Mouse (Mus musculus) myocyte (in vitro differentiated cells): ENCODE measurements around the gene Spata32. TPM values are rescaled to one million over a fixed set of nuclear protein-coding genes. Genes with fewer than 3 reads are reported as not detected.

Experiments used
- H3K27me3 ChIP-seq: one replicate; pipeline ENCODE4 v1.6.1; 2011; ENCODE audit not compliant: control insufficient read depth, insufficient read depth, insufficient read length
- H3K36me3 ChIP-seq: one replicate; pipeline ENCODE4 v1.6.1; 2011; ENCODE audit not compliant: control insufficient read depth, insufficient read depth
- H3K4me2 ChIP-seq: one replicate; pipeline ENCODE4 v1.6.1; 2011; ENCODE audit warnings: low read depth, control low read depth
- H3K4me3 ChIP-seq: one replicate; pipeline ENCODE4 v1.5.1; 2011; ENCODE audit warnings: mild to moderate bottlenecking, control low read depth, moderate library complexity
- H3K79me2 ChIP-seq: one replicate; pipeline ENCODE4 v1.6.1; 2011; ENCODE audit not compliant: control insufficient read depth, insufficient read depth
- H3ac ChIP-seq: one replicate; pipeline ENCODE4 v1.6.1; 2011; ENCODE audit not compliant: control insufficient read depth, insufficient read length
- CEBPB ChIP-seq: IDR thresholded peaks from 2 replicates; pipeline ENCODE4 v1.6.1; 2011; ENCODE audit warnings: mild to moderate bottlenecking, moderate library complexity; ENCODE audit not compliant: poor library complexity, insufficient read depth, severe bottlenecking
- E2F4 ChIP-seq: IDR thresholded peaks from one replicate; pipeline ENCODE4 v1.6.1; 2011; ENCODE audit warnings: mild to moderate bottlenecking, control low read depth, moderate library complexity; ENCODE audit not compliant: insufficient read depth
- MAX ChIP-seq: IDR thresholded peaks from one replicate; pipeline ENCODE4 v1.6.1; 2011; ENCODE audit warnings: low read depth, mild to moderate bottlenecking, control low read depth
- MYOD1 ChIP-seq, 3 experiments: IDR thresholded peaks; one replicate each; pipeline ENCODE4 v1.6.1; 2011; ENCODE audit warnings: control low read depth in 2 of 3, low read depth in 2 of 3, mild to moderate bottlenecking in 2 of 3, moderate library complexity in 1 of 3; ENCODE audit not compliant: insufficient read length in 2 of 3, control insufficient read depth in 1 of 3
- MYOG ChIP-seq, 3 experiments: IDR thresholded peaks; one replicate each; pipeline ENCODE4 v1.6.1; 2011; ENCODE audit warnings: control low read depth in 2 of 3, low read depth in 2 of 3, mild to moderate bottlenecking in 2 of 3; ENCODE audit not compliant: insufficient read length in 2 of 3, control insufficient read depth in 1 of 3, insufficient read depth in 1 of 3
- POLR2A ChIP-seq: IDR thresholded peaks from one replicate; pipeline ENCODE4 v1.6.1; 2011; ENCODE audit warnings: low read depth, mild to moderate bottlenecking, control low read depth, moderate library complexity; ENCODE audit not compliant: insufficient read length
- POLR2AphosphoS2 ChIP-seq: IDR thresholded peaks from one replicate; pipeline ENCODE4 v1.6.1; 2011; ENCODE audit warnings: low read depth, control low read depth; ENCODE audit not compliant: insufficient read length
- REST ChIP-seq: IDR thresholded peaks from one replicate; pipeline ENCODE4 v1.6.1; 2011; ENCODE audit warnings: mild to moderate bottlenecking, control low read depth, moderate library complexity; ENCODE audit not compliant: insufficient read depth, insufficient read length
- SRF ChIP-seq: IDR thresholded peaks from one replicate; pipeline ENCODE4 v1.6.1; 2011; ENCODE audit warnings: low read depth; ENCODE audit not compliant: control insufficient read depth, insufficient read length
- TCF12 ChIP-seq: IDR thresholded peaks from one replicate; pipeline ENCODE4 v1.6.1; 2011; ENCODE audit warnings: mild to moderate bottlenecking, control low read depth; ENCODE audit not compliant: poor library complexity, insufficient read depth, severe bottlenecking
- TCF3 ChIP-seq: IDR thresholded peaks from one replicate; pipeline ENCODE4 v1.6.1; 2011; ENCODE audit warnings: low read depth, control low read depth; ENCODE audit not compliant: insufficient read length
- USF1 ChIP-seq: IDR thresholded peaks from one replicate; pipeline ENCODE4 v1.6.1; 2011; ENCODE audit warnings: low read depth, mild to moderate bottlenecking, control low read depth, moderate library complexity
- polyA plus RNA-seq: library from polyadenylated mRNA; unstranded; fragments of >200 nt; fragmentation: generic; extraction: Trizol; gene quantifications from one replicate; pipeline ENCODE4 v1.2.1, GENCODE M21; 2012; ENCODE audit warnings: missing spikeins

Gene Spata32
- polyA plus RNA-seq, 1 experiment, result 0.04 TPM

DNA sequence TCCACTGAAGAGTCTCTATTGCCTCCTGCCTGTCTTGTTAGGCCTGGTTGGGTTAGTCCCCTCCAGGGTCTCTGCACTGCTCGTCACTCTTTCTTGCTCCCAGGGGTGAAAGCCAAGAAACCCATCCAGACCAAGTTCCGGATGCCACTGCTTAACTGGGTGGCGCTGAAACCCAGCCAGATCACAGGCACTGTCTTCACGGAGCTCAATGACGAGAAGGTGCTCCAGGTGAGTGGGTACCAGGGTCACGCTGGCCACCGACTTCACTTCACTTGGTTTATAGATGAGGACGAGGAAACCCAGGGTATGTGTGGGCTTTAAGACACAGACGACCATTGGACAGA lies 24.4 kb downstream of the Spata32 start:
- no peaks in the 10 kb centered on the region for H3K36me3 ChIP-seq
- H3K79me2 ChIP-seq, result no peaks in the 10 kb centered on the region
- no peak overlapping the region for H3K4me3 ChIP-seq
- no peak for TF ChIP-seq POLR2AphosphoS2
- TF ChIP-seq E2F4, result no peak
- no peak for TF ChIP-seq MYOG (IDR thresholded peaks at IDR 0.05; ENCODE audit: control insufficient read depth in 1 of 3, insufficient read depth in 1 of 3, insufficient read length in 2 of 3, low read depth in 2 of 3)
- TF ChIP-seq POLR2A, result no peak
- TF ChIP-seq REST, result no peak
- no peak for TF ChIP-seq MYOD1 (IDR thresholded peaks at IDR 0.05; ENCODE audit: control insufficient read depth in 1 of 3, insufficient read length in 2 of 3, low read depth in 2 of 3)
- TF ChIP-seq CEBPB, result no peak
- TF ChIP-seq USF1, result no peak
- H3ac ChIP-seq, result no peak overlapping the region
- no peak overlapping the region for H3K4me2 ChIP-seq
- peaks cover 10% of the 10 kb centered on the region for H3K27me3 ChIP-seq

DNA sequence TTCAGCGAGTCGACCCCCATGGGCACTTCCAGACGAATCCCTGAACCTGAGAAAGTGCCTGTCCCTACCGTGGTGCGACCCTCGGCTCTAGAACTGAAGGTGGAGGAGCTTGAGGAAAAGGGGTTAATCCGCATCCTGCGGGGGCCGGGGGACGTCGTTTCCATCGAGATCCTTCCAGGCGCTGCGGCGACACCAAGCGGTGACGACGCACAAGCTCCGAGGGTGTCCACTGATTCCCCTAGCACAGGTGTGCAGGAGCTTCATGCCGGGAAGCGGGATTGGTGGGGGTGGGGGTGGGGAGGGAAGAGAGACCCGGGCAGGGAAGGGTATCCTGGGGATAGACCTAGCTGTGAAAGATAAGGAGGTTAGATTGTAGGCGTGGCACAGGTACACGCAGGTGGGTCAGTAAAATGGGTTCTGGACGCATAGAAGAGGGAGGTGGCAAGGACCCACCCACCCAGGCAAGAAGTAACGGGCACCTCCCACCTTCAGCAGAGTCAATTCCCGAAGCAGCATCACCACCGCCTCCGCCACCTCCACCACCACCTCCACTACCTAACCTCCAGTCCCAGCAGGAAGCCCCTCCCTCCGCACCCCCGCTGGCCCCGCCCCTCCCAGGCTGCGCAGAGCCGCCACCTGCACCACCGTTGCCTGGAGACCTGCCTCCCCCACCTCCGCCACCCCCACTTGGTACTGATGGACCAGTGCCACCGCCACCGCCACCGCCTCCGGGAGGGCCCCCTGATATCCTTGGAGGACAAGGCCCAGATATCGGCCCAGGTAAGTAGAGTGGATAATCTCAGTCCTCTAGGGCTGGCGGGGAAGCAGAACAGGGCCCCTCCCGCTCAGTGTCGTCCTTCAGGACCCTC lies 25.0 kb downstream of the Spata32 start:
- no peak overlapping the region for H3K4me3 ChIP-seq
- H3K4me2 ChIP-seq, result no peak overlapping the region
- H3K27me3 ChIP-seq, result peaks cover 10% of the 10 kb centered on the region
- H3ac ChIP-seq, result no peak overlapping the region
- no peaks in the 10 kb centered on the region for H3K36me3 ChIP-seq
- TF ChIP-seq REST, result no peak
- H3K79me2 ChIP-seq, result no peaks in the 10 kb centered on the region

DNA sequence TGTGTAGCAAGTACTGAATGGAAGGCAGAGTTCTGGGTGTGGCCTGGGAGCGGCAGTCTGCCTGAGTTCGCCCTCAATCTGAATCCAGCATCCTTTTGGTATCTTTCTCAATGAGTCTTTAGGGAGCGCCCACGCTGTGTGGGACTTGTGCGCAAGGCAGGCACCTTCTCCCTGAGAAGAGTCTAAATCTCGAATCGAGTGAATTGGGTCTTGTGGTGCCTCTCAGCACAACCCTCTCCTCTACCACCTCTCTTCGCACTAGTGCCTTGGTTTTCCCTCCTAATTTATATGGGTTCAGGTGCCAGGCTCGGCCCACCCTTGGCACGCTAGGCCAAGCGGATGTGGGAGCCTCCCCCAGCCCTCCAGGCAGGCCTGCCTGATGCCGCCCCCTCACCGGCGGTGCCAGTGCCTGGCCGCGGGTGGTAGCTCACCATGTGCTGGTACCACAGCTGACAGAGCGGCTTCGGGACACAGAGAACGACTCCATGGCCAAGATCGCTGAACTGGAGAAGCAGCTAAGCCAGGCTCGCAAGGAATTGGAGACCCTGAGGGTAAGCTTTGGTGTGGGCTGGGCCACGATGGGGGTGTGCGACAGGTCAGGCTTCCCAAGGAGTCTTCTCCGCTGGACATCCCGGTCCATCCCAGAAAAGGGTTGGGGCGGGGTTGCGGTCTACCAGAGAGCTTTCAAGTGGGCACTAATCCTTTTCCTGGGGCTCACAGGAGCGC lies 25.8 kb downstream of the Spata32 start:
- Histone ChIP-seq H3ac (no peak overlapping the region), H3K27me3 (peaks cover 10% of the 10 kb centered on the region), H3K4me2 (no peak overlapping the region), H3K36me3 (no peaks in the 10 kb centered on the region), H3K79me2 (no peaks in the 10 kb centered on the region), H3K4me3 (no peak overlapping the region)
- no peak for TF ChIP-seq POLR2A
- TF ChIP-seq REST, result no peak
- TF ChIP-seq USF1, result no peak
- TF ChIP-seq MYOD1 (IDR thresholded peaks at IDR 0.05; ENCODE audit: control insufficient read depth in 1 of 3, insufficient read length in 2 of 3, low read depth in 2 of 3), result no peak
- no peak for TF ChIP-seq POLR2AphosphoS2
- TF ChIP-seq E2F4, result no peak
- TF ChIP-seq MAX, result no peak
- TF ChIP-seq CEBPB, result no peak
- TF ChIP-seq TCF12, result no peak
- no peak for TF ChIP-seq SRF
- TF ChIP-seq MYOG (IDR thresholded peaks at IDR 0.05; ENCODE audit: control insufficient read depth in 1 of 3, insufficient read depth in 1 of 3, insufficient read length in 2 of 3, low read depth in 2 of 3), result no peak
- no peak for TF ChIP-seq TCF3

DNA sequence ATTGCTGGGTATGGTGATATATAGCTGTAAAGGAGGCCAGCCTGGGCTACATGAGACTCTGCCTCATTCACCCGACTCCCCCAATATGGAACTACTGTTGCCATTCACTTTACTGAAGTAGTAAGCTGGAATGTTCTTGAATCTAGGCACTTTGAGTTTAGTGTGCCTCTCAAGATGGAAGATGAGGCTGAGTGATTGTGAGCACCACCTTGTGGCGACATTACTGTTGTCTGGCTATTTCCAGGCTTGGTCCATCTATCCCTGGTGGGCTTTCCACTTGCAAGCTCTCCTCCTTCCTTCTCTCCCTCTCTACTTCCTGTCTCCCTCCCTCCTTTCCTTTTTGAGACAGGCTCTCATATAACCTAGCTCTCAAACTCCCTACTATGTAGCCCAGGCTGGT lies 33.3 kb downstream of the Spata32 start:
- Histone ChIP-seq H3K79me2 (no peaks in the 10 kb centered on the region), H3K4me3 (no peak overlapping the region), H3K4me2 (no peak overlapping the region), H3ac (no peak overlapping the region), H3K36me3 (no peaks in the 10 kb centered on the region), H3K27me3 (no peaks in the 10 kb centered on the region)
- TF ChIP-seq MYOD1 (IDR thresholded peaks at IDR 0.05; ENCODE audit: control insufficient read depth in 1 of 3, insufficient read length in 2 of 3, low read depth in 2 of 3) (no peak), MYOG (IDR thresholded peaks at IDR 0.05; ENCODE audit: control insufficient read depth in 1 of 3, insufficient read depth in 1 of 3, insufficient read length in 2 of 3, low read depth in 2 of 3) (no peak), REST (no peak), POLR2A (no peak), SRF (no peak), POLR2AphosphoS2 (no peak), USF1 (no peak), E2F4 (no peak), TCF3 (no peak), MAX (no peak), CEBPB (no peak), TCF12 (no peak)

GRCm38 (mm10) chr11:103181911-103182310 lies 36.3 kb downstream of the Spata32 start:
- Histone ChIP-seq H3K36me3 (no peaks in the 10 kb centered on the region), H3K27me3 (no peaks in the 10 kb centered on the region), H3K4me2 (no peak overlapping the region), H3ac (no peak overlapping the region), H3K4me3 (no peak overlapping the region), H3K79me2 (no peaks in the 10 kb centered on the region)
- TF ChIP-seq E2F4, result no peak
- TF ChIP-seq MYOD1 (IDR thresholded peaks at IDR 0.05; ENCODE audit: control insufficient read depth in 1 of 3, insufficient read length in 2 of 3, low read depth in 2 of 3), result no peak
- TF ChIP-seq POLR2A, result no peak
- no peak for TF ChIP-seq MAX
- TF ChIP-seq TCF12, result no peak
- TF ChIP-seq TCF3, result no peak
- TF ChIP-seq POLR2AphosphoS2, result no peak
- no peak for TF ChIP-seq CEBPB
- no peak for TF ChIP-seq SRF
